Mouse (Mus musculus) heart, embryonic 16.5 days (tissue): ENCODE data around the gene Gba2. TPM values are rescaled to one million over a fixed set of nuclear protein-coding genes. Genes with fewer than 3 reads are reported as not detected.
A peak's percentile ranks its signal among the peaks of the same experiment; 100 is the strongest.

ENCODE experiments used
- ATAC-seq: fragments of 200-750 bp; cut with Nextera tagmentation; replicated peaks from 2 replicates; pipeline ENCODE4 v1.8.0; 2017; ENCODE audit warnings: moderate number of reproducible peaks; ENCODE audit not compliant: insufficient read depth, low FRiP score; ENCODE audit errors: extremely low read depth
- H3K27ac ChIP-seq: fragments of 300-500 bp; sonication (generic); 2 replicates; pipeline ENCODE4 v1.5.1; 2014; ENCODE audit warnings: mild to moderate bottlenecking, low read length, control low read depth, moderate library complexity
- H3K27me3 ChIP-seq: fragments of 300-500 bp; sonication (generic); 2 replicates; pipeline ENCODE4 v1.6.1; 2014; ENCODE audit warnings: low read length, mixed read lengths; ENCODE audit not compliant: control insufficient read depth, insufficient read depth
- H3K36me3 ChIP-seq: fragments of 300-500 bp; sonication (generic); 2 replicates; pipeline ENCODE4 v1.6.1; 2014; ENCODE audit not compliant: control insufficient read depth, insufficient read depth
- H3K4me1 ChIP-seq: fragments of 300-500 bp; sonication (generic); 2 replicates; pipeline ENCODE4 v1.6.1; 2014; ENCODE audit warnings: low read length, mixed read lengths; ENCODE audit not compliant: control insufficient read depth, insufficient read depth
- H3K4me2 ChIP-seq: fragments of 300-500 bp; sonication (generic); 2 replicates; pipeline ENCODE4 v1.6.1; 2014; ENCODE audit warnings: low read depth, mild to moderate bottlenecking, control low read depth, low read length
- H3K4me3 ChIP-seq: fragments of 300-500 bp; sonication (generic); 2 replicates; pipeline ENCODE4 v1.5.1; 2014; ENCODE audit warnings: mild to moderate bottlenecking, control low read depth, low read length
- H3K9ac ChIP-seq: fragments of 300-500 bp; sonication (generic); 2 replicates; pipeline ENCODE4 v1.6.1; 2014; ENCODE audit warnings: low read length, control low read depth
- H3K9me3 ChIP-seq: fragments of 300-500 bp; sonication (generic); replicated peaks from 2 replicates; pipeline ENCODE4 v1.6.1; 2016; ENCODE audit warnings: low read length; ENCODE audit not compliant: control insufficient read depth
- WGBS: fragments of 180-500 bp; shearing (Covaris S2); extraction: QIAGEN DNeasy Blood & Tissue Kit; methylation state at CpG from one replicate; pipeline ENCODE4 v1.1.7; 2014; 5-methylcytosine and 5-hydroxymethylcytosine counted together
- polyA plus RNA-seq: library from polyadenylated mRNA; unstranded; fragments of >200 nt; fragmentation: Nextera tagmentation; extraction: Ambion mirVana; gene quantifications from 2 replicates; pipeline ENCODE4 v1.2.1, GENCODE M21; 2015

Gba2 gene
- polyA plus RNA-seq, 1 experiment from 2014 or later = 22.7 TPM

GRCm38 (mm10) chr4:43584444-43585416 lies 6.1 kb upstream of the Gba2 start, which contains the start of gene Msmp:
Msmp (minus strand) TSS chr4:43584494.
- H3K27me3 ChIP-seq = no peaks in the 10 kb centered on the region
- no peak for ATAC-seq
- peaks cover 29% of the 10 kb centered on the region for H3K36me3 ChIP-seq
- 50% methylated on average over 12 of the region's 12 CpGs for WGBS
- 0 out of 2 replicates have a peak within 1 kb of the TSS, but pooled peaks have one; percentile 3 for H3K27ac ChIP-seq
- peaks cover 9% of the 10 kb centered on the region for H3K4me1 ChIP-seq
- no peak within 1 kb of the TSS for H3K4me2 ChIP-seq
- no peak within 1 kb of the TSS for H3K9ac ChIP-seq
- H3K4me3 ChIP-seq = no peak within 1 kb of the TSS
- no peaks in the 10 kb centered on the region for H3K9me3 ChIP-seq

DNA sequence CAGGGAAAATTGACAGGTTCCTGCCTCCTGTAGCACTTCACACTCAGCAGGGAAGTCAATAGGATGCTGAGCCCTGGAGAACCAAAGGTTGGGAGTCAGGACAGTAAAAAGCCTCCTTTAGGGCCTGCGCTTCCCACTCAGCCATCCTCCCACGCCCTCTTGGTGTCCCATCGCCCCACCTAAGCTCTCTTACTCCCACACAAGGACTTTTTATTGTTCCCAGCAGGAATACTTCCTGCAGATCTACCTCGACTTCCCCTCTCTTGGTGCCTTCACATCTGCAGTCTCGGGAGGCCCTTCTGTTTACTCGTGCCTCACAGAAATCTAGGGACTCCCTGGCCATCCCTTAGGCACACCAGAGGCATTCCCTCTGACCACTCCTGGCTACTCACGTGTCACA lies 4.7 kb upstream of the Gba2 start:
- H3K4me1 ChIP-seq = peaks cover 15% of the 10 kb centered on the region
- no peaks in the 10 kb centered on the region for H3K9me3 ChIP-seq
- no peak overlapping the region for H3K9ac ChIP-seq
- 0 out of 2 replicates have a peak overlapping the region, but pooled peaks have one; percentile 3 for H3K27ac ChIP-seq
- no peaks in the 10 kb centered on the region for H3K27me3 ChIP-seq
- no peak for ATAC-seq
- peaks cover 29% of the 10 kb centered on the region for H3K36me3 ChIP-seq
- no peak overlapping the region for H3K4me3 ChIP-seq
- 74% methylated on average over 7 of the region's 7 CpGs for WGBS
- no peak overlapping the region for H3K4me2 ChIP-seq

DNA sequence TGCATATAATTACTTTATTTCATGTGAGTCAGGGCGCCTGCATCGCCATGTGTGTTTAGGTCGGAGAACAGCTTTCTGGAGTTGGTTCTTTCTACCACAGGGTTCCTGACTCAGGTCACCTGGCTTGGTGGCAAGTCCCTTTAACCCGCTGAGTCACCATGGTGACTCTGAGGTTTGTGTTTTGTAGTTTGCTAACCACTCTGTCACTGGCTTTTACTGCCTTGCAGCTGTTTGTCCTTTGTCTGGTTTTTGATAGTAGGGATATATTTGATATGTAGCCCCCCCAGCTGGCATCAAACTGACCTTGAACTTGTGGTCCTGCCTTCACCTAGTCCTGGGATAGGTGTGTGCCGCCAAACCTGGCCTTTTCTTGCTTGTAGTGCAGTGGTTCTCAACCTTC lies 3.6 kb upstream of the Gba2 start:
- H3K4me1 ChIP-seq = peaks cover 16% of the 10 kb centered on the region
- H3K36me3 ChIP-seq = peaks cover 29% of the 10 kb centered on the region
- H3K4me2 ChIP-seq = no peak overlapping the region
- H3K27me3 ChIP-seq = no peaks in the 10 kb centered on the region
- no peak overlapping the region for H3K9ac ChIP-seq
- WGBS = 87% methylated on average over 5 of the region's 5 CpGs
- H3K27ac ChIP-seq = no peak overlapping the region
- no peaks in the 10 kb centered on the region for H3K9me3 ChIP-seq
- ATAC-seq = no peak
- no peak overlapping the region for H3K4me3 ChIP-seq

DNA sequence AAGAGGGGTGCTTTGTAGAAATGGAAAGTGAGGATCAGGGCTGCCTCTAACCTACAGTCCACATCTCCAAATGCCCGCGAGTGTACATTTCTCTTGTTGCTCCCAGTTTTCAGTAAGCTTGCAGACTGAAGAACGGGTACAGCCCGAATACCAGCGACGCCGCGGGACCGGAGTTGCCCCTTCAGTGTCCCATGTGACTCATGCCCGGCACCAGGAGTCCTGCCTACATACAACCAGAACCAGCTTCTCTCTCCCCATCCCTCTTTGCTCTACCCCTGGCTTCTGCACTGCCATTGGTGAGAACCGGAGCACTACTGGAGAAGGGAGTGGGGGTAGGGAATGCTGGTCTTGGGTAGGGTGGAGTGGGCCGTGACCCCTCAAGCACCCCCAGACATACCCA lies 2.7 kb upstream of the Gba2 start:
- no peak overlapping the region for H3K4me3 ChIP-seq
- no peak overlapping the region for H3K27ac ChIP-seq
- WGBS = 93% methylated on average over 12 of the region's 12 CpGs
- H3K27me3 ChIP-seq = no peaks in the 10 kb centered on the region
- peaks cover 25% of the 10 kb centered on the region for H3K4me1 ChIP-seq
- no peaks in the 10 kb centered on the region for H3K9me3 ChIP-seq
- no peak overlapping the region for H3K4me2 ChIP-seq
- ATAC-seq = no peak
- H3K36me3 ChIP-seq = peaks cover 29% of the 10 kb centered on the region
- no peak overlapping the region for H3K9ac ChIP-seq

DNA sequence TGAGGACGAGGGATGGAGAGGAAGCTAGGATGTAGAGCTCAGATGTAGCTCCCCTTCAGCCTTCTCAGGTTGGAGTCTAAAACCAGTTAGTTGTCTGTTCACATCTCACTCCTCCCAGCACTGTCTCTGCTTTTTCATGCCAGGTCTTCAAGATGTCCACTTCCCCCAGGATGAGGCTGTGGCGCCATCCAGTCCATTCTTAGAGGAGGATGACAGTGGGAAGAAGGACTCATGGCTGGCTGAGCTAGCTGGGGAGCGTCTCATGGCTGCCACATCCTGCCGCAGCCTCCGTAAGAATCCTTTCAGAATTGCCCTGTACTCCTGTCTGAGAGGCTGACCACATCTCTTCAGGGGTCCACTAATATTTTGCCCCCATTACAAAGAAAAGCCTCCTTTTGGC lies 2.0 kb upstream of the Gba2 start:
- no peak overlapping the region for H3K27ac ChIP-seq
- H3K4me2 ChIP-seq = no peak overlapping the region
- H3K27me3 ChIP-seq = no peaks in the 10 kb centered on the region
- no peaks in the 10 kb centered on the region for H3K9me3 ChIP-seq
- peaks cover 28% of the 10 kb centered on the region for H3K4me1 ChIP-seq
- 93% methylated on average over 5 of the region's 5 CpGs for WGBS
- no peak overlapping the region for H3K4me3 ChIP-seq
- peaks cover 29% of the 10 kb centered on the region for H3K36me3 ChIP-seq
- no peak overlapping the region for H3K9ac ChIP-seq
- ATAC-seq = no peak

DNA sequence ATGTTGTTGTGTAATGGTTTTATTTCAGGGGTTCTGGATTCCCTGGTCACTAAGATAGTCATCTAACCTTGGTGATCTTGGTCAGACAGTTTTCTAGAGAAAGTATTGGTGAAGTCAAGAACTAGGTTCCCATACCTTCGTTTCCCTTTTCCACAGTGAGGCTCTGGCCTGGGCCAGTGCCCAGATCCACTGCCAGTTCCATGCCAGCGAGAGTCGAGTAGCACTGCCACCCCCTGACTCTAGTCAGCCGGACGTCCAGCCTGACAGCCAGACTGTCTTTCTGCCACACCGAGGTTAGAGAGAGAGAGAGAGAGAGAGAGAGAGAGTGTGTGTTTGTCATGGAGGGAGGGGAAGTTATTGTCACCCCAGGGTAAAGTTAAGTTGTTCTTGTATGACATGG lies 1.1 kb upstream of the Gba2 start:
- WGBS = 76% methylated on average over 6 of the region's 6 CpGs
- peak overlapping the region; percentile 80 for H3K4me3 ChIP-seq
- peaks cover 29% of the 10 kb centered on the region for H3K36me3 ChIP-seq
- peaks cover 27% of the 10 kb centered on the region for H3K4me1 ChIP-seq
- no peak overlapping the region for H3K27ac ChIP-seq
- H3K4me2 ChIP-seq = peak overlapping the region; percentile 76
- H3K9ac ChIP-seq = peak overlapping the region; percentile 91
- no peaks in the 10 kb centered on the region for H3K27me3 ChIP-seq
- ATAC-seq = no peak
- H3K9me3 ChIP-seq = no peaks in the 10 kb centered on the region

- WGBS = 4% methylated on average over 10 of the region's 10 CpGs
- no peak for ATAC-seq
- Histone ChIP-seq H3K9ac (peak overlapping the region; percentile 91), H3K27ac (peak overlapping the region; percentile 87), H3K4me2 (peak overlapping the region; percentile 76), H3K36me3 (peaks cover 29% of the 10 kb centered on the region), H3K4me3 (peak overlapping the region; percentile 80), H3K4me1 (peaks cover 27% of the 10 kb centered on the region), H3K9me3 (no peaks in the 10 kb centered on the region), H3K27me3 (no peaks in the 10 kb centered on the region)
Observed at GRCm38 (mm10) chr4:43579256-43579655, 583 bp upstream of the Gba2 start.

GRCm38 (mm10) chr4:43577237-43577881 lies 1.3 kb downstream of the Gba2 start:
- WGBS = 23% methylated on average over 8 of the region's 8 CpGs
- H3K27ac ChIP-seq = no peak overlapping the region

GRCm38 (mm10) chr4:43575356-43575755 lies 3.3 kb downstream of the Gba2 start:
- Histone ChIP-seq H3K27me3 (no peaks in the 10 kb centered on the region), H3K9ac (no peak overlapping the region), H3K27ac (no peak overlapping the region), H3K4me2 (no peak overlapping the region), H3K4me1 (peaks cover 27% of the 10 kb centered on the region), H3K4me3 (no peak overlapping the region), H3K36me3 (peaks cover 14% of the 10 kb centered on the region), H3K9me3 (no peaks in the 10 kb centered on the region)
- 63% methylated on average over 2 of the region's 2 CpGs for WGBS
- ATAC-seq = no peak

More at GRCm38 (mm10) chr4:43577237-43577881, 1.3 kb downstream of the Gba2 start:
- peak overlapping the region; percentile 80 for H3K4me3 ChIP-seq
- peak overlapping the region; percentile 76 for H3K4me2 ChIP-seq
- peaks cover 27% of the 10 kb centered on the region for H3K4me1 ChIP-seq
- no peaks in the 10 kb centered on the region for H3K27me3 ChIP-seq
- peak overlapping the region; percentile 91 for H3K9ac ChIP-seq
- H3K36me3 ChIP-seq = peaks cover 25% of the 10 kb centered on the region
- H3K9me3 ChIP-seq = no peaks in the 10 kb centered on the region
- no peak for ATAC-seq
